Mouse (Mus musculus) midbrain, postnatal 0 days (tissue): ENCODE data around the gene Dok4. TPM values are rescaled to one million over a fixed set of nuclear protein-coding genes. Genes with fewer than 3 reads are reported as not detected.

ENCODE experiments used
- ATAC-seq: fragments of 200-750 bp; cut with Nextera tagmentation; 2 replicates; pipeline ENCODE4 v1.8.0; 2017; ENCODE audit warnings: moderate number of reproducible peaks, mild to moderate bottlenecking, moderate TSS enrichment, moderate library complexity; ENCODE audit not compliant: low FRiP score
- DNase-seq: peaks from one replicate; pipeline ENCODE4 v3.0.0-alpha.2; 2015; ENCODE audit warnings: low spot score
- H3K27ac ChIP-seq: fragments of 300-500 bp; sonication (generic); 2 replicates; pipeline ENCODE4 v1.5.1; 2014; ENCODE audit warnings: low read depth, mild to moderate bottlenecking, low read length, mixed read lengths
- H3K27me3 ChIP-seq: fragments of 300-500 bp; sonication (generic); 2 replicates; pipeline ENCODE4 v1.6.1; 2014; ENCODE audit warnings: low read length, control low read depth, mixed read lengths; ENCODE audit not compliant: insufficient read depth
- H3K36me3 ChIP-seq: fragments of 300-500 bp; sonication (generic); 2 replicates; pipeline ENCODE4 v1.6.1; 2014; ENCODE audit warnings: low read length, control low read depth, mixed read lengths; ENCODE audit not compliant: insufficient read depth
- H3K4me1 ChIP-seq: fragments of 300-500 bp; sonication (generic); 2 replicates; pipeline ENCODE4 v1.6.1; 2014; ENCODE audit warnings: mild to moderate bottlenecking, control low read depth, antibody characterized with exemption, low read length, mixed read lengths; ENCODE audit not compliant: insufficient read depth
- H3K4me2 ChIP-seq: fragments of 300-500 bp; sonication (generic); 2 replicates; pipeline ENCODE4 v1.6.1; 2014; ENCODE audit warnings: low read depth, mild to moderate bottlenecking, low read length, mixed read lengths; ENCODE audit not compliant: poor library complexity, severe bottlenecking
- H3K4me3 ChIP-seq: fragments of 300-500 bp; sonication (generic); 2 replicates; pipeline ENCODE4 v1.5.1; 2014; ENCODE audit warnings: low read depth, mild to moderate bottlenecking, low read length, moderate library complexity
- H3K9ac ChIP-seq: fragments of 300-500 bp; sonication (generic); replicated peaks from 2 replicates; pipeline ENCODE4 v1.6.1; 2014; ENCODE audit warnings: mild to moderate bottlenecking, low read length, moderate library complexity, mixed read lengths; ENCODE audit not compliant: poor library complexity, severe bottlenecking
- H3K9me3 ChIP-seq: fragments of 300-500 bp; sonication (generic); 2 replicates; pipeline ENCODE4 v1.6.1; 2016; ENCODE audit warnings: low read length, control low read depth
- CTCF ChIP-seq: IDR thresholded peaks from 2 replicates; pipeline ENCODE4 v1.5.1; 2016; ENCODE audit warnings: antibody characterized with exemption, mild to moderate bottlenecking
- WGBS: fragments of 180-500 bp; shearing (Covaris S2); extraction: QIAGEN DNeasy Blood & Tissue Kit; methylation state at CpG from one replicate; pipeline ENCODE4 v1.1.7; 2014; 5-methylcytosine and 5-hydroxymethylcytosine counted together
- polyA plus RNA-seq: library from polyadenylated mRNA; unstranded; fragments of >200 nt; fragmentation: Nextera tagmentation; extraction: Ambion mirVana; gene quantifications from 2 replicates; pipeline ENCODE4 v1.2.1, GENCODE M21; 2015
- total RNA-seq: library from RNA; depleted of rRNA; stranded (reverse); fragments of >200 nt; gene quantifications from 2 replicates; pipeline ENCODE4 v1.2.3, GENCODE M21; 2014; rRNA removed

Dok4 gene
- total RNA-seq (154 and 155 TPM in 2 replicates), polyA plus RNA-seq (95.0 and 104 TPM in 2 replicates)

DNA sequence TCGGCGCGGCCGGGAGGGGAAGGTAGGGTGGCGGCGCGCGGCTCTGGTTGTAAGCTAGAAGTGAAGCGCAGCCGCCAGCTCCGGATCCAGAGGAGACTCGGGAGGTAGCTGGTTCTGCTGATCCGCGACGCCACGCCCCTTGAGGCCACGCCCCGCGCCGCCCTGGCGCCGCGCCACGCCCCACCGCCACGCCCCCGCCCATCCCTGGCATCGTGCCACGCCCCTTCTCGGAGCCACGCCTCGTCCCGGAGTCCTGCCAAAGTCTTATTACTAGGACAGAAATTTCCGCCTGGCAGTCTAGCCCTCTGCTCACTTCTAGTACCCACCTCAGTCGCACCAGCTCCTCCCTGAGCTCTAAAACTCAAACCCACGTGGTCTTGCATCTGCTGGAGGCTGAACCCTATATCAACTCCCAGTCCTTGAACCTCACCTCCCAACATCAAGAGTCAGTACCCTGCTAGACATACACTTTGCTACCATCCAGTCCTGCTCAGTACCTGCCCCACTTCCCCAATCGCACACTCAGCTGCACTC is at the start of gene Dok4:
Gene Dok4 (minus strand): TSS at position 134 of the 534 bp plus-strand sequence.
- no peak for TF ChIP-seq CTCF
- no peaks in the 10 kb centered on the region for H3K36me3 ChIP-seq
- H3K27me3 ChIP-seq: peaks cover 11% of the 10 kb centered on the region; the same call in 1 of the 2 replicates
- no peaks in the 10 kb centered on the region; the same call in 1 of the 2 replicates for H3K4me1 ChIP-seq
- H3K9ac ChIP-seq: peak within 1 kb of the TSS; percentile 44
- peak within 1 kb of the TSS; percentile 80 for H3K4me2 ChIP-seq
- H3K4me3 ChIP-seq: peak within 1 kb of the TSS; percentile 52
- no peak within 1 kb of the TSS for H3K27ac ChIP-seq
- ATAC-seq: no peak; the same call in 1 of the 2 replicates
- no peaks in the 10 kb centered on the region for H3K9me3 ChIP-seq
- 1% methylated on average over 27 of the region's 37 CpGs for WGBS
- DNase-seq: peak; percentile 61

DNA sequence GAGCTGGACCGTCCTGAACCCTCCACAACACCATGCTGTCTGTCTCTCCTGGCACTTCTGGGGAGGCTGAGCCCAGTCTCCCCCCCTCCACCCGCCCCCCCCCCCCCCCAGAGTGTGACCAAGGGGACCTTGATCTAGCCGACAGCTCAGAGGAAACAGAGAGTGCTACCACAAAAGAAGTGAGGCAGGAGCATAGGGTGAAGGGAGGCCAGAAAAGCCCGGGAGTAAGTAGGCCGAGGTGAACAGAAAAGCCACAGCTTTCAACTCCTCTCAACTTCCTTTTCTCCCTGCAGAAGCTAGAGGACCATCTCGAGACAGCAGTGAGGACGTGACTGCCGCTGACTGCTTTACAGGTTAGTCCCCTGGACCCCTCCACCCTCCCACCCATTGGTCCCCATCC is 47.3 kb upstream of the Dok4 start, which contains the start of gene Adgrg5:
Gene Adgrg5 (plus strand): TSS at position 290 of the 400 bp plus-strand sequence.
- no peak within 1 kb of the TSS for H3K27ac ChIP-seq
- ATAC-seq (no peak), DNase-seq (no peak)
- WGBS: 43% methylated on average over 7 of the region's 8 CpGs
- H3K9me3 ChIP-seq: no peaks in the 10 kb centered on the region
- no peak within 1 kb of the TSS for H3K9ac ChIP-seq
- no peak within 1 kb of the TSS for H3K4me2 ChIP-seq
- H3K27me3 ChIP-seq: peaks cover under 1% of the 10 kb centered on the region; the same call in 1 of the 2 replicates
- H3K4me3 ChIP-seq: no peak within 1 kb of the TSS
- no peak for TF ChIP-seq CTCF
- H3K36me3 ChIP-seq: no peaks in the 10 kb centered on the region
- H3K4me1 ChIP-seq: no peaks in the 10 kb centered on the region

DNA sequence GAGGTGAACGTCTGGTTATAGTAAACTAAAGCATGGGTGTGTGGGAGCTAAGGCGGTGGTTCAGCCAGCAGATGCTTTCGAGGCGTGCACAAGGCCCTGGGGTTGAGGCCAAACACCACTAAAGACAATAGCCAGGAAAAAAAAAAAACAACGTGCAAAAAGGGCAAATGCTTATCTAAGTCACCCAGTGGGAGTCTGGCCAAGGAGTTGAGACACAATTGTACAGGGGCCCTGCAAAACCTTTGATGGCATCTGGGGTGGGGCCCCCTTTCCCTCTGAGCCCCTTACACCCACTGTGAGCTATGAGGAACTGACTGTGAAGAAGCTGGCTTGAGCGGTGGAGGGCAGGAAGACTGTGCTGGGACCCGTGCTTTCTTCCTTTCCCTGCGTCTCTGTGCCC is 46.5 kb upstream of the Dok4 start:
- no peak for TF ChIP-seq CTCF
- Histone ChIP-seq H3K4me3 (no peak overlapping the region), H3K27ac (no peak overlapping the region), H3K4me2 (no peak overlapping the region), H3K9ac (no peak overlapping the region), H3K36me3 (no peaks in the 10 kb centered on the region), H3K9me3 (no peaks in the 10 kb centered on the region), H3K4me1 (peaks cover 5% of the 10 kb centered on the region), H3K27me3 (peaks cover 9% of the 10 kb centered on the region)
- ATAC-seq (no peak), DNase-seq (no peak)
- 32% methylated on average over 8 of the region's 8 CpGs for WGBS

DNA sequence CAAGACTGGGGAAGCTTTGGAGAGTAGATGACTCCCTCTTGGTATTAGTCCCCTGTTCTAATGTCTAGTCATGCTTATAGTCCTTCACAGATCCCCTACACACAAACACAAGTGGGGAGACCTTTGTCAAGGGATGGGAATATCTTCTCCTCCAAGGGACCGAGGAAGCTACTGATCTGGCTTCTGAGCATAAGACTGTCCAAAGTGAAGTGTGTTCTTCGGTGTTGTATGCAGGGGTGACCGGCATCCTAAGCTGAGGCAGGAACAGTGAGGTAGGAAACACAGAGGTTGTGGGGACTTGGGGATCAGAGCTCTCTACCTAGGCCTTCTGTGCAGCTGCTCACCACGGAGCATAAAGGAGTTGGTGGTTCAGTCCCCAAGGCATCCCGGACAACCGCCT is 46.0 kb upstream of the Dok4 start:
- no peak overlapping the region for H3K9ac ChIP-seq
- 67% methylated on average over 6 of the region's 6 CpGs for WGBS
- H3K9me3 ChIP-seq: no peaks in the 10 kb centered on the region
- no peak overlapping the region for H3K4me3 ChIP-seq
- H3K4me1 ChIP-seq: peaks cover 8% of the 10 kb centered on the region
- no peak for ATAC-seq
- H3K36me3 ChIP-seq: no peaks in the 10 kb centered on the region
- DNase-seq: no peak
- H3K27me3 ChIP-seq: peaks cover 13% of the 10 kb centered on the region
- TF ChIP-seq CTCF: no peak
- H3K4me2 ChIP-seq: no peak overlapping the region
- no peak overlapping the region for H3K27ac ChIP-seq

DNA sequence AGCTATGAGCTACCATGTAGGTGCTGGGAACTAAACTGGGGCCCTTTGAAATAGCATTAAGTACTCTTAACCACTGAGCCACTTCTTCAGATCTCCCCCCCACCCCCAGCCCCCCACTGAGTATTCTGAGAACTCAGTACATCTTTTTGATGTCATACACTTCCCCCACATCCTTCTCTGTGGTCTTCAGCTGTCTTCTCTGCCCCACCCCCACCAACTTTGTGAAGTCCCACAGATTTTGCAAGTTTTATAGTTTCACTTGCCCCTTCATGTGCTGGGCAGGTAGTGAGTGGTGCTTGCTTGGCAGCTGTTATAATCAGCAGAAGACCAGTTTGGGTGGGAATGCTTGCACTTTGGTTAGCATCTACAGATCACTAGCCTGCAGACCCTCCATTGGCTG is 43.1 kb upstream of the Dok4 start:
- no peaks in the 10 kb centered on the region for H3K36me3 ChIP-seq
- no peaks in the 10 kb centered on the region for H3K9me3 ChIP-seq
- H3K4me1 ChIP-seq: peaks cover 8% of the 10 kb centered on the region
- no peak overlapping the region for H3K9ac ChIP-seq
- no peak for ATAC-seq
- no peak overlapping the region for H3K4me2 ChIP-seq
- H3K4me3 ChIP-seq: no peak overlapping the region
- no peak overlapping the region for H3K27ac ChIP-seq
- DNase-seq: no peak
- TF ChIP-seq CTCF: no peak
- peaks cover 22% of the 10 kb centered on the region for H3K27me3 ChIP-seq

DNA sequence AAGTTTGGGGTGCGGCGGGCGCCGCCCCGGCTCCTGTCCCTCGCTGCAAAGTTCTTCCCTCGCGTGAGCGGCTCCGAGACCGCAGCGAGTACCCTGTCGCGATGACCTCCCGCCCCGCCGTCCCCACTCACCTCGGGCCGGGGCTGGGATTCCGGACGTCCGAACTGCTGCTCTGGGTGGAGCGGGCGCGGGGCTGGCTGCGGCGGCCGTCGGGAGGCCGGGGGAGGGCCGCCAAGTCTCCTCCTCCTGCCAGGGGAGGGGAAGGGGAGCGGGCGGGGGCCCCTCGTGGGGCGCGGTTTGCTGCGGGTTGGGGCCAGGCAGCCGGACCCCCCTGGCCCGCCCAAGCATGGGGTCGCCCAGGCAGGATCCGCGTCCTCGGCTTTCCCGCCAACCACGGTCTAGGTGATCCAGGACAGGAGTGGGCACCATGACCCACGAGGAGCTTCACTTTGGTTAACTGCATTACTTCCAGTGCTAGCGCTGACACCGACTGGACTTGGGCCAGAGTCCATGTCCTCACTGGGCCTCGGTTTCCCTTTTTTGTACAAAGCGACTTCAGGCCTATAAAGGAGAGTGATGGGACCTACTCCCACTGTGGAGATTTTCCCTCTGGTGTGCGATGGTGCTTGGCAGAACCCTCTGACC is 41.8 kb upstream of the Dok4 start, which contains the start of gene Ccdc102a:
Gene Ccdc102a (minus strand): TSS at position 248 of the 645 bp plus-strand sequence.
- Histone ChIP-seq H3K27me3 (peaks cover 33% of the 10 kb centered on the region), H3K27ac (no peak within 1 kb of the TSS)
- 3% methylated on average over 38 of the region's 51 CpGs for WGBS

More for the DNA sequence above, 41.8 kb upstream of the Dok4 start, which contains the start of gene Ccdc102a:
- peaks cover 8% of the 10 kb centered on the region for H3K4me1 ChIP-seq
- DNase-seq (no peak), ATAC-seq (no peak)
- no peaks in the 10 kb centered on the region for H3K36me3 ChIP-seq
- no peak for TF ChIP-seq CTCF
- no peaks in the 10 kb centered on the region for H3K9me3 ChIP-seq
- H3K4me2 ChIP-seq: peak within 1 kb of the TSS; percentile 80
- peak within 1 kb of the TSS; percentile 48 for H3K9ac ChIP-seq
- H3K4me3 ChIP-seq: peak within 1 kb of the TSS; percentile 53
